Mouse (Mus musculus): ENCODE results near the gene Cdh18. TPM values are rescaled to one million over a fixed set of nuclear protein-coding genes. Genes with fewer than 3 reads are reported as not detected.

Gene Cdh18
- polyA plus RNA-seq, 1 experiment from 2014 or later = not detected

- Histone ChIP-seq H3K4me1 (ENCODE audit: insufficient read depth, low read depth, low read length) (no peaks in the 10 kb centered on the region), H3K9me3 (ENCODE audit: low read length) (no peaks in the 10 kb centered on the region), H3K4me3 (ENCODE audit: low read depth, low read length) (no peak overlapping the region), H3K9ac (replicated peaks; ENCODE audit: low read depth) (no peak overlapping the region), H3K36me3 (ENCODE audit: insufficient read depth, low read length) (no peaks in the 10 kb centered on the region), H3K4me2 (replicated peaks; ENCODE audit: low read depth, low read length) (no peak overlapping the region), H3K27ac (ENCODE audit: low read length) (no peak overlapping the region), H3K27me3 (replicated peaks; ENCODE audit: insufficient read depth, low read length) (no peaks in the 10 kb centered on the region)
- TF ChIP-seq CTCF (IDR thresholded peaks at IDR 0.05) (no peak), EP300 (IDR thresholded peaks at IDR 0.05) (no peak)
- WGBS = 67% methylated on average over 5 of the region's 5 CpGs
- ATAC-seq (no peak), DNase-seq (ENCODE audit: low spot score) (no peak)
Observed at GRCm38 (mm10) chr15:22984647-22985046, 435.8 kb downstream of the Cdh18 start.

- H3K36me3 ChIP-seq (ENCODE audit: insufficient read depth, low read length) = no peaks in the 10 kb centered on the region
- no peak for TF ChIP-seq EP300 (IDR thresholded peaks at IDR 0.05)
- no peak overlapping the region for H3K27ac ChIP-seq (ENCODE audit: low read length)
- H3K9me3 ChIP-seq (ENCODE audit: low read length) = no peaks in the 10 kb centered on the region
- no peaks in the 10 kb centered on the region for H3K4me1 ChIP-seq (ENCODE audit: insufficient read depth, low read depth, low read length)
- H3K9ac ChIP-seq (replicated peaks; ENCODE audit: low read depth) = no peak overlapping the region
- DNase-seq (ENCODE audit: low spot score) (no peak), ATAC-seq (no peak)
- no peak overlapping the region for H3K4me3 ChIP-seq (ENCODE audit: low read depth, low read length)
- no peak overlapping the region for H3K4me2 ChIP-seq (replicated peaks; ENCODE audit: low read depth, low read length)
- 69% methylated on average over 5 of the region's 5 CpGs for WGBS
- no peaks in the 10 kb centered on the region for H3K27me3 ChIP-seq (replicated peaks; ENCODE audit: insufficient read depth, low read length)
Observed at GRCm38 (mm10) chr15:23016680-23017079, 467.9 kb downstream of the Cdh18 start.

GRCm38 (mm10) chr15:23021151-23021550, 472.3 kb downstream of the Cdh18 start:
- no peaks in the 10 kb centered on the region for H3K4me1 ChIP-seq (ENCODE audit: insufficient read depth, low read depth, low read length)
- H3K4me2 ChIP-seq (replicated peaks; ENCODE audit: low read depth, low read length) = no peak overlapping the region
- peak; percentile 43 for TF ChIP-seq EP300 (IDR thresholded peaks at IDR 0.05)
- no peak for TF ChIP-seq CTCF (IDR thresholded peaks at IDR 0.05)
- H3K27ac ChIP-seq (ENCODE audit: low read length) = no peak overlapping the region
- H3K4me3 ChIP-seq (ENCODE audit: low read depth, low read length) = no peak overlapping the region
- no peaks in the 10 kb centered on the region for H3K36me3 ChIP-seq (ENCODE audit: insufficient read depth, low read length)
- no peaks in the 10 kb centered on the region for H3K9me3 ChIP-seq (ENCODE audit: low read length)
- ATAC-seq (peak; percentile 94), DNase-seq (ENCODE audit: low spot score) (peak; percentile 14)
- no peak overlapping the region for H3K9ac ChIP-seq (replicated peaks; ENCODE audit: low read depth)
- H3K27me3 ChIP-seq (replicated peaks; ENCODE audit: insufficient read depth, low read length) = no peaks in the 10 kb centered on the region
- 36% methylated on average over 2 of the region's 2 CpGs for WGBS

DNA sequence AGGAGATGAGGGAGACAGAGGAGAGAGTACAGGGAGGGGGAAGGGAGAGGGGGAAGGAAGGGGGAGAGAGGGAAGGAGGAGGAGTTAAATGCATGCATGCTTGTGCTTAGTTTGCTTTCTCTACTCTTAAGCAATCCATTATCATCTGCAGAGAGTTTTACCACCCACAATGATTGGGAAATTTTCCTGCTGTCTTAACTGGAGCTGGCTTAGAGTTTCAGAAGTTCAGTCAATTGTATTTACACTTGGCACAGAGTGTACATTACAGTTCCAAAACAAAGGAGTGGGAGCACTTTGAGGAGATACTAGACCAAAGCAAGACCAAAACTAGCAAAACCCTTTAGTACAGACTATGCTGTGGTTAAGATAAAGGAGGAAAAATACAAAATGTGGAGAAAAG, 473.8 kb downstream of the Cdh18 start:
- no peaks in the 10 kb centered on the region for H3K4me1 ChIP-seq (ENCODE audit: insufficient read depth, low read depth, low read length)
- H3K36me3 ChIP-seq (ENCODE audit: insufficient read depth, low read length) = no peaks in the 10 kb centered on the region
- H3K27me3 ChIP-seq (replicated peaks; ENCODE audit: insufficient read depth, low read length) = no peaks in the 10 kb centered on the region
- H3K9ac ChIP-seq (replicated peaks; ENCODE audit: low read depth) = no peak overlapping the region
- H3K27ac ChIP-seq (ENCODE audit: low read length) = no peak overlapping the region
- H3K4me2 ChIP-seq (replicated peaks; ENCODE audit: low read depth, low read length) = no peak overlapping the region
- H3K4me3 ChIP-seq (ENCODE audit: low read depth, low read length) = no peak overlapping the region
- TF ChIP-seq CTCF (IDR thresholded peaks at IDR 0.05) (no peak), EP300 (IDR thresholded peaks at IDR 0.05) (no peak)
- ATAC-seq = no peak
- no peak for DNase-seq (ENCODE audit: low spot score)
- H3K9me3 ChIP-seq (ENCODE audit: low read length) = no peaks in the 10 kb centered on the region

GRCm38 (mm10) chr15:23035551-23036207, 486.9 kb downstream of the Cdh18 start:
- WGBS = 6% methylated on average over 14 of the region's 14 CpGs
- Histone ChIP-seq H3K4me1 (ENCODE audit: insufficient read depth, low read depth, low read length) (no peaks in the 10 kb centered on the region), H3K4me2 (replicated peaks; ENCODE audit: low read depth, low read length) (peak overlapping the region; percentile 56), H3K9ac (replicated peaks; ENCODE audit: low read depth) (no peak overlapping the region), H3K27ac (ENCODE audit: low read length) (no peak overlapping the region), H3K27me3 (replicated peaks; ENCODE audit: insufficient read depth, low read length) (no peaks in the 10 kb centered on the region), H3K4me3 (ENCODE audit: low read depth, low read length) (peak overlapping the region; percentile 29), H3K9me3 (ENCODE audit: low read length) (no peaks in the 10 kb centered on the region), H3K36me3 (ENCODE audit: insufficient read depth, low read length) (no peaks in the 10 kb centered on the region)
- TF ChIP-seq CTCF (IDR thresholded peaks at IDR 0.05) (no peak), EP300 (IDR thresholded peaks at IDR 0.05) (no peak)
- ATAC-seq (peak; percentile 56), DNase-seq (ENCODE audit: low spot score) (peak; percentile 5)

DNA sequence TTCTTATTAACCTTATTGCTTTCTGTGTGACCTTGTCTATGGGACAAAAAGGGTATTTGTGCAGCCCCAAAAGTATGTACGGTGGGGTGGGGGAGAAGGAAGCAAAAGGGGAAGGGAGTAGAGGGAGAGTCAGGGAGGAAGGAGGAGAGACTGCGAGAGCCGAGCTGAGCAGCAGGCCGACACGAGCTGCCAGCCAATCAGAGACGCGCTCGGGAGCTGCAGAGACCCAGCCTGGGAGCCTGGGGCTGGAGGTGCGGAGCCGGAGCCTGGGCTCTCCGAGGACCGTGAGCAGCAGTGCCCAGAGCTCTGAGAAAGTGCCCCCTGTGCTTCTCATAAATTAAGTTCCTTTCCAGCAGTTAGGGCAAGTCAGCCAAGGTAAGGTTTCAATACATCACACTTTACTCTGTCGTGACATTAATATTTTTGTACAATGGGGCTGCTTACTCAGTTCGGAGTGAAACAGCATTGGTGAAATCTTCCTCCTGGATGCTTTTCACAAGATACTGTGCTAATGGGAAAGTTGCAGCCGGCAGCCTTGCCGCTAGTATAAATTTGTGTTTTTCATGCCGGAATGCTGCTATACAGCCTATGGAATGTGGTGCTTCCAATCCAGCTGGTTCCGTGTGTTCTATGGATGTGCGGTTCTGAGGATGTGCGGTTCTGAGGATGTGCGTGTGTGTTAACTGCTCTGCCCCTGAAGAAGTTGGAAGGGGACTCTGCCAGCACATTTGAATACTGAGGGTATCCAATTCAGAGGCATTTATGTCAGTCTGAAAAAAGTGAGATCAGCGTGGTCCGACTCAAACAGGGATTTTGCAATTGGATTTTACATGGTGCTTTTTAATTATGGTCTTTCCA, 487.6 kb downstream of the Cdh18 start:
- no peak overlapping the region for H3K9ac ChIP-seq (replicated peaks; ENCODE audit: low read depth)

More for the DNA sequence above, 487.6 kb downstream of the Cdh18 start:
- Histone ChIP-seq H3K27ac (ENCODE audit: low read length) (no peak overlapping the region), H3K9me3 (ENCODE audit: low read length) (no peaks in the 10 kb centered on the region), H3K4me2 (replicated peaks; ENCODE audit: low read depth, low read length) (peak overlapping the region; percentile 56), H3K36me3 (ENCODE audit: insufficient read depth, low read length) (no peaks in the 10 kb centered on the region), H3K27me3 (replicated peaks; ENCODE audit: insufficient read depth, low read length) (no peaks in the 10 kb centered on the region), H3K4me3 (ENCODE audit: low read depth, low read length) (peak overlapping the region; percentile 29), H3K4me1 (ENCODE audit: insufficient read depth, low read depth, low read length) (no peaks in the 10 kb centered on the region)
- TF ChIP-seq CTCF (IDR thresholded peaks at IDR 0.05) (no peak), EP300 (IDR thresholded peaks at IDR 0.05) (no peak)
- DNase-seq (ENCODE audit: low spot score) (peak; percentile 62), ATAC-seq (peak; percentile 93)
- WGBS = 5% methylated on average over 23 of the region's 23 CpGs
